Mouse (Mus musculus) thymus, adult 2 months (tissue): Measurements from ENCODE around the gene Slc11a2. TPM values are rescaled to one million over a fixed set of nuclear protein-coding genes. Genes with fewer than 3 reads are reported as not detected.

Experiments used
- DNase-seq: peaks from one replicate; pipeline ENCODE4 v3.0.0; 2021
- H3K27ac ChIP-seq: fragments of 200-500 bp; 2 replicates; pipeline ENCODE4 v1.5.1; 2012; ENCODE audit warnings: low read length, control low read depth; ENCODE audit not compliant: control insufficient read depth, insufficient read depth
- H3K27me3 ChIP-seq: fragments of 200-500 bp; 2 replicates; pipeline ENCODE4 v1.6.1; 2012; ENCODE audit warnings: mild to moderate bottlenecking, low read length, moderate library complexity, mixed read lengths; ENCODE audit not compliant: control insufficient read depth, insufficient read depth
- H3K36me3 ChIP-seq: fragments of 200-500 bp; 2 replicates; pipeline ENCODE4 v1.6.1; 2012; ENCODE audit warnings: mild to moderate bottlenecking, low read length, moderate library complexity; ENCODE audit not compliant: control insufficient read depth, insufficient read depth
- H3K4me1 ChIP-seq: fragments of 200-500 bp; replicated peaks from 2 replicates; pipeline ENCODE4 v1.6.1; 2012; ENCODE audit warnings: low read length; ENCODE audit not compliant: control insufficient read depth, insufficient read depth
- H3K4me3 ChIP-seq: fragments of 200-500 bp; 2 replicates; pipeline ENCODE4 v1.5.1; 2012; ENCODE audit warnings: mild to moderate bottlenecking, low read length, control low read depth, moderate library complexity; ENCODE audit not compliant: control insufficient read depth, insufficient read depth
- CTCF ChIP-seq: fragments of 200-500 bp; IDR thresholded peaks from 2 replicates; pipeline ENCODE4 v1.5.1; 2012; ENCODE audit warnings: mild to moderate bottlenecking, control low read depth, low read length, moderate library complexity, borderline replicate concordance; ENCODE audit not compliant: control insufficient read depth, poor library complexity, insufficient read depth; ENCODE audit errors: extremely low read depth
- POLR2A ChIP-seq: fragments of 200-500 bp; IDR thresholded peaks from 2 replicates; pipeline ENCODE4 v1.6.1; 2012; ENCODE audit warnings: mild to moderate bottlenecking, low read length, control low read depth, moderate library complexity; ENCODE audit not compliant: control insufficient read depth, poor library complexity, insufficient read depth; ENCODE audit errors: extremely low read depth
- WGBS: fragments of 180-500 bp; shearing (Covaris S2); methylation state at CpG from one replicate; pipeline ENCODE4 v1.1.7; 2018; 5-methylcytosine and 5-hydroxymethylcytosine counted together
- polyA plus RNA-seq: library from polyadenylated mRNA; depleted of rRNA; stranded (reverse); fragments of >200 nt; gene quantifications from 2 replicates; pipeline ENCODE4 v1.2.3, GENCODE M21; 2012

Gene Slc11a2
- polyA plus RNA-seq, 1 experiment: 54.1 TPM

DNA sequence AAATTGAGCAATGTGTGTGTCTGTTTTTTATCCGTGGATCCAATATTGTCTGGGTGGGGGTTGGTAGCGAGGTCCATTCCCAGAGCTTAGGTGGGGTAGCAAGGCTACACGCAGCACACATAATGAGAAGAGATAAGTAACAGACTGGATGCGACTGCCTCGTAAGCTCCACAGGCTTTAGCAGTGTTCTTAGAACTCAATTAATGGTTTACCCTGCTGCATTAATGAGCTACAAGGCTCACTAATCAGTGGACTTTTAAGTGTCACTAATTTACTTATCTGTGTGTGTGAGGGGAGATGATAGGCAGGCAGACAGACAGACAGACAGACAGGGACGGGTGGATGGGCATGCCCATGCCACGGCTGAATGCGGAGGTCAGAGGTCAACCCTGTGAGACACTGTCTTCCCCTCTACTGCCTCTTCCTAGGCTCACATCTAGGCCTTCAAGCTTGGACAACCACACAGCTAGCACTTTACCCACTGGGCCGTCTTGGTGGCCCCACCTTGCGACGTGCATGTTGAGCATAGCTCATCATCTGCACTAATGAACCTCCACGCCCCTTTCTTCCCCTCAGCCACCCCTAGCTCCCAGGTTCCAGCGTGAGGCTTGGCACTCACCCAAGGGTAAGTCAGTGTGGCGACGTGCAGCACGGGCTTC is 24.2 kb downstream of the Slc11a2 start:
- no peak for DNase-seq
- 95% methylated on average over 16 of the region's 16 CpGs for WGBS
- no peak for TF ChIP-seq CTCF
- no peak for TF ChIP-seq POLR2A
- H3K4me1 ChIP-seq: peaks cover 12% of the 10 kb centered on the region
- H3K4me3 ChIP-seq: no peak overlapping the region
- no peak overlapping the region for H3K27ac ChIP-seq
- no peaks in the 10 kb centered on the region for H3K27me3 ChIP-seq
- H3K36me3 ChIP-seq: peaks cover 27% of the 10 kb centered on the region

DNA sequence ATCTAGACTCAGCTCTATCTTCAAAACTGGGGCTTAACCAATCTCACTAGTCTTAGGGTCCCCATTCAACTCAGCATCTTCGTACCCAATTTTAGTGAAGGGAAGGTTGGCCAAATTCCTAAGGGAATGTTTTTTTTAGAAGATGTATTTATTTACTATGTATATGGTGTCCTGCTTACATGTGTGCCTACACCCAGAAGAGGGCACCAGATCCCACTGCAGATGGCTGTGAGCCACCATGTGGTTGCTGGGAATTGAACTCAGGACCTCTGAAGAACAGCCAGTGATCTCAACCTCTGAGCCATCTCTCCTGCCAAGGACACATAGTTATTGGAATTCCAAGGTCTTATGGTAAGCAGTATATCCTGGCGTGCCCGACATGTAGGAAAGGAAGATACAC is 29.3 kb downstream of the Slc11a2 start:
- Histone ChIP-seq H3K27me3 (no peaks in the 10 kb centered on the region), H3K4me1 (no peaks in the 10 kb centered on the region), H3K36me3 (peaks cover 27% of the 10 kb centered on the region), H3K27ac (no peak overlapping the region), H3K4me3 (no peak overlapping the region)
- 97% methylated on average over 3 of the region's 3 CpGs for WGBS
- no peak for DNase-seq
- TF ChIP-seq POLR2A: no peak
- TF ChIP-seq CTCF: no peak

DNA sequence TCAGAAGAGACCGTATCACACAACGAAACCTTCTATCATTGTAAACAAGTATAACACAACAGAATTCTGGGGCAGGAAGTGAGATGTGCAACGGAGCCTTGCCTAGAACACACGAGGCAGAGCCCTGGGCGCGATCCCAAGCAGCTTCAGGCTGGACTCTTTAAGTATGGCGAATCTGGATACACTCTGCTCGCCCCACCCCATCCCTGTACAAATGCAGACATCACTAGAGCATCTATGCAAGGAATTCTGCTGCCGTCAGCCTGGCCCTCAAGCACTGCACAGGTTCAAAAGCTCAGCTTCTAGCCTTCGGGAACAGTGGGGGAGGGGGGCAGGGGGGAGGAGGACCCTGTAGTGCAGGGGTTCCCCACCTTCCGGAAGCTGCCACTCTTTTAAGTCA is 31.9 kb downstream of the Slc11a2 start:
- H3K4me1 ChIP-seq: peaks cover 9% of the 10 kb centered on the region
- no peak overlapping the region for H3K27ac ChIP-seq
- no peak overlapping the region for H3K4me3 ChIP-seq
- 96% methylated on average over 11 of the region's 11 CpGs for WGBS
- peaks cover 17% of the 10 kb centered on the region for H3K36me3 ChIP-seq
- H3K27me3 ChIP-seq: no peaks in the 10 kb centered on the region
- DNase-seq: no peak
- TF ChIP-seq CTCF (no peak), POLR2A (no peak)

DNA sequence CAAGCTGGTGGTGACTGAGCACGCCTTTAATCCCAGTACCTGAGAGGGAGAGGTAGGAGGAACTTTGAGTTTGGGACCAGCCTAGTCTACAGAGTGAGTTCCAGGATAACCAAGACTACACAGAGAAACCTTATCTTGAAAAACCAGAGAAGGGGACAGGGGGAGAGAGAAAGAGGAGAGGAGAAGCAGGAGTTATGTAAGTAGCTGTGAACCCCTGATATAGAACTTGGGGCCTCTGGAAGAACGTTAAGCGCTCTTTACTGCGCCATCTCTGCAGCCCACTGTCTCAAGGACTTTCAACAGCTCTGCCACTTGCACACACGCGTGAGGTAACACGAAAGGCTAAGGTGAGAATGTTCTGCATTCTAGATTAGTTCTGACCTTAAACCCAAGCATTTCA is 33.3 kb downstream of the Slc11a2 start:
- DNase-seq: no peak
- TF ChIP-seq CTCF (no peak), POLR2A (no peak)
- no peak overlapping the region for H3K4me3 ChIP-seq
- peaks cover 13% of the 10 kb centered on the region for H3K4me1 ChIP-seq
- no peak overlapping the region for H3K27ac ChIP-seq
- H3K27me3 ChIP-seq: no peaks in the 10 kb centered on the region
- H3K36me3 ChIP-seq: peaks cover 14% of the 10 kb centered on the region
- 96% methylated on average over 7 of the region's 7 CpGs for WGBS

DNA sequence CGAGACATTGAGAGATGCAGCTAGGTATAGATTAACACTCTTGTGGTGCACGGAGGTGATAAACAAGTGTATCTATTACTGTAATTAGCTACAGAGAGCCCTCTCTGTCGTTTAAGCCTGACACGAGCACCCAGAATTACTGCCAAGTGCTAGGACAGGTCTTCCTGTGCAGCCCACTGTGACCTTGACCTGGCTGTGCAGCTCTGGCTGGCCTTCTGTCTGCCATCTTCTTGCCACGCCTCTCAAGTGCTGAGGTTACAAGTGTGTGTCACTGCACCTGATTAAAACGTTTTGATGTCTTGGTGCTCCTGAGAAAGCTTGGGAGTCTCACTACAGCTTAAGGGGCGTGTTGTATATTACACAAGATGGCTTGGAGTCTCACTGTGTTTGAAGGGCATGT is 33.8 kb downstream of the Slc11a2 start:
- DNase-seq: no peak
- TF ChIP-seq CTCF (no peak), POLR2A (no peak)
- WGBS: 85% methylated on average over 7 of the region's 7 CpGs
- H3K27me3 ChIP-seq: no peaks in the 10 kb centered on the region
- peaks cover 13% of the 10 kb centered on the region for H3K4me1 ChIP-seq
- H3K36me3 ChIP-seq: peaks cover 14% of the 10 kb centered on the region
- no peak overlapping the region for H3K4me3 ChIP-seq
- H3K27ac ChIP-seq: no peak overlapping the region

DNA sequence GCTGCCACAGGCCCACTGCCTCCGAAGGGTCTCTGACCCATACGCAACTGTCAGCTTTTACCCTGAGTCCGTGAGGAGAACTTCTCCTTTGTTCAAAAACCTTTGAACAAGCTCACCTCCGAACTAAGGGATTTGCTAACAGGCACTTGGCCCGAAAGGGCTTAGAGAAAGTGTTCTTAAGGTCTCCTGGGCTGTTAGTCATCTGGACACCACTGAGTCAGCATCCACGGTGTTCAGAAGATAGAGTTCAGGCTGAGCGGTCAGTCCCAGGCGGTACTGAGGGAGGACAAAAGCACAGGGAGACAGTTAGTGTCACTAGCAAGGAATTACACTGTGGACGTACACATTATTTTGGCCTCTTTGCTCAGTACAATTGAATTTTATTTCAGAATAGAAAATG is 36.0 kb downstream of the Slc11a2 start:
- Histone ChIP-seq H3K36me3 (peaks cover 5% of the 10 kb centered on the region; the same call in 1 of the 2 replicates), H3K27ac (no peak overlapping the region), H3K27me3 (no peaks in the 10 kb centered on the region), H3K4me1 (peaks cover 13% of the 10 kb centered on the region), H3K4me3 (no peak overlapping the region)
- 80% methylated on average over 9 of the region's 9 CpGs for WGBS
- TF ChIP-seq CTCF (no peak), POLR2A (no peak)
- no peak for DNase-seq
